Mouse (Mus musculus): ENCODE data around the gene Lpar3. TPM values are rescaled to one million over a fixed set of nuclear protein-coding genes. Genes with fewer than 3 reads are reported as not detected.

The Lpar3 gene
- total RNA-seq, 2 experiments from 2014 or later: not detected

DNA sequence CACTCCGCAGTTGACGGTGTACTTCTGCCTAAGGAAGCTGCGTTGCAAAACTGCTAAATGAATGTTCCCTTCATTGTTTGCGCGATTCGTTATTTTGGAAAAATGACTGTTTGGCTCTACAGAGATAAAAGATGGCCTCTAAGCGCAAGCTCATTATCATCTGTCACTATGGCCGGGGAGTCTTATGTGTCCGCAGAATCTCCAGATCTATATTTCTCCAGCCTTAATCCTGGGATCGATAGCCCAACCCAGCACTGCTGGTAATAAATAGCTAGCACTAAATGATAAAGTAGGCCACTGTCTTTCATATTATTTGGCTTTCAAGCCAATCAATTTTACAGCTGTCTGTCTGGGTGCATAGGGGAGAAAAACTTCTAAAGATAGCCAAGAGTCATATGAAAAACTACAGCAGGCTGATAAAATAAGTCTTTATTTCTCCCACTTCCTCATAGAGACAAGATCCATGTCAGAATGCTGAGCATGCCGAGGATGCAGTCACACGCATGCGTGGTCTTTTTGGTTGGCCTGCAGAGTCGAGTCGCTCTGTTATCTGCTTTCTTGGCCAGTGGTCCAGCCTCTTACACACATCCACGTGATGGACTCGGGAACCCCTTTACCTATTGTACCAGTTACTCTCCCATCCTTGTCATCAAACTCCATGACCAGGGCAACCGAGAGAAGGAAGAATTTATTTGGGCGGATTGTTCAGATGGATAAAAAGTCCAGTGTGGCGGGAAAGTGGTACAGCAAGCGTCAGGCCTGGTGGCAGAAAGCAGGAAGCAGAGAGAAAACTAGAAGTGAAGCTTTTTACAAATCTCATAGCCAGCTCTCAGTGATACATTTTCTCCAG is 84.0 kb downstream of the Lpar3 start:
- ATAC-seq (replicated peaks; ENCODE audit: poor library complexity): no peak

DNA sequence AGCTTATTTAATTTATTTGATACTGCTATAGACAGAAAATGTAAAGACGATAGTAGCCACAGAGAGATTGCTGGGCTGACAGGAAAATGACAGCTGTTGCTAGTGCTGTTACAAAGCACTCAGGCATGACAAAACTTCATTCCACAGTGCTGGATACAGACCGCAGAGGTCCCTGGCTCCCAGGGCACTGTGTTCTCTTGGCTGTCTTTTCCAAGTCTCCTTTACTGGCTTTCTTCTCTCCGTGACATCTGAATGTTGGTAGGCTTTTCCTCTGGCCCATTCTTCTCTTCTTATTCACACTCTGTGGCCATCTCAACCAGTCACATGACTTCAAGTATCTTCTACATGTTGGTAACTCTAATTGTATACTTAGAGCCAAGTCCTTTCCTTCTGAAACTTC is 86.6 kb downstream of the Lpar3 start:
- no peak for ATAC-seq (replicated peaks; ENCODE audit: poor library complexity)

DNA sequence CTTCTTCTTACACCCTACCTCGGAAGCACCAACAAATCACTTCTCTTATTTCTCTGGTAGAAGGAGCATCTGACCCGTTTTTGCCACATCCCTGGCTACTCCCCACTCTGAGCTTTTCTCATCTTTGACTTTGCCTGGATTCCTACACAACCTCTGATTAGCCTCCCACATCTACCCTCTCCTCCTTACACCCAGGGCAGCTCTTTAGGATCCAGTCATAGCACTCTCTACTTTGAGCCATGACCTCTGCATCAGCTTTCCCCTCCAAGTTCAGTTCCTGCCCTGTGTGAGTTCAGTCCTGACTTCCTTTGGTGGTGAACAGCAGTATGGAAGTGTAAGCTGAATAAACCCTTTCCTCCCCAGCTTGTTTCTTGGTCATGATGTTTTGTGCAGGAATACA is 87.1 kb downstream of the Lpar3 start:
- no peak for ATAC-seq (replicated peaks; ENCODE audit: poor library complexity)

DNA sequence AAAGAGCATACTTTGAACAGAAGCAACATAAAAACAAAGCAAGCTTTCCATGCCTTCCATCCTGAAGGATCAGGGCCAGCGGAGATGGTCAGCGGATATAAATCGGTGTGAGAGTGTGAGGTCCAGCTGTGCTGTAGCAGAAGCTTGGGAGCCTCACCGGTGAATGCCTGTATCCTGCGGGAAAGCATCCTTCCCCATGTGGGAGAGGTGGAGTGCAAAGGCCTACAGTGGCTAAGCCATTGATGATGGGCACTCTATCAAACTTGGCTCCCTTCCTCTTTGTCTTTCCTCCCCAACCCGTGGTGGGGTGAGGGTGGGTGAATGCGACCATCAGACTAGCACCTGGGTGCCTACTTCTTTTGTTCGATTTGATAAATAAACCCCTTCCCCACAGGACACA is 88.8 kb downstream of the Lpar3 start:
- ATAC-seq (replicated peaks; ENCODE audit: poor library complexity): no peak

DNA sequence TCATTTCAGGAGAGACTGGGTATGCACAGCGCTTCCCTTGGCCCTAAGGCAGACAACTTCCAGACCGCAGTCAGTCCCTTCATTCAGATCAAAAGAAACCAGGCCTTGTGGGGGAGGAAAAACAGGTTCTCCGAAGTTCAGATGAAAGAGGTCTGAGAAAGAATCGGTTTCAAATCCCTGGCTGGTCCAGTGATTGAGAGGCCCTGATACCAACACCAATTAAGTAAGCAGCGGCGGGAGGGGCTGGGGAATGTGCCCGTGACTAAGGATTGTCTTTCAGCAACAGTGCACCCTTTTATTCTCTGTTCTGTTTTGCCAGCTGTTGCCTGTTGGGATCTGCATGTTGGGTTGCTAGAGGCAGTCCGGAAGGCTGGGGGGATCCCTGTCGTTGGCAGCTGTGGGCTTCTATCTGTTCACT is 90.4 kb downstream of the Lpar3 start:
- ATAC-seq (replicated peaks; ENCODE audit: poor library complexity): no peak

DNA sequence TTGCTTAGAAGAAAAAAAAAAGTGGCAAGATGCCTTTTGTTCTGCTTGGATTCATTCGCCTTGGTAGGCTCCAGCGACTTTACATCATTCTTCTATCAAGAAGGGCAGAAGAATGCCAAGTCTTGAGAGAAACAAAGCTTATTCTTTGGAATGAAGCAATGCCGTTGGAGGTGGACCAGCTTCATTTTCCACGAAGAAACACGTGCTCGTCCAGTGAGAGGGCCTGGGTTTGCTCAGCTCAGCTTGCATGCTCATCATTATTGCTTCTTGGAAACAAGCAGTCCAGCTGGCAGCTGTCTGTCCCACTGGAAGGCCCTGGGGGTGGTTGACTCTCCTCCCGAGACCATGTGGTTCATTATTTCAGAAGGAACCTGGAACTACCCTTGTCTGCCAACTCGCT is 94.7 kb downstream of the Lpar3 start:
- no peak for ATAC-seq (replicated peaks; ENCODE audit: poor library complexity)

DNA sequence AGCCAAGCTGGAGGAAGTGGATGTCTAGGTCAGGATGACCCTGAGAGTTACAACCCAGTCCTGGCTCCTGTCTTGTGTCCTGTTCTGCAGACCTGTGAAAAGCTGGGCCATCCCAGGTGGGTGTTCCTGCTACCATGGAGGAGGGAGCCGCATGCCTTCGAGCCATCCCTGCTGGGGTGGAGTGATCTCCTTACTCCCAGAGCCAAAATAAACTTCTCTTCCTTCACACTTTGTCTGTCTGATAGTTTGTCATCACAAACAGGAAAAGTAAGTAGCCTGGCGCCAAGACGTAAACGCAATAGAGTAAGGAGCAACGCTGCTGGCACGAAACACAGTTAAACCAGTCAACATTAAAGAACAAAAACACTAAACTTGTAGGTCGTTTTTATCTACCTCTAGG is 95.5 kb downstream of the Lpar3 start:
- ATAC-seq (replicated peaks; ENCODE audit: poor library complexity): no peak

DNA sequence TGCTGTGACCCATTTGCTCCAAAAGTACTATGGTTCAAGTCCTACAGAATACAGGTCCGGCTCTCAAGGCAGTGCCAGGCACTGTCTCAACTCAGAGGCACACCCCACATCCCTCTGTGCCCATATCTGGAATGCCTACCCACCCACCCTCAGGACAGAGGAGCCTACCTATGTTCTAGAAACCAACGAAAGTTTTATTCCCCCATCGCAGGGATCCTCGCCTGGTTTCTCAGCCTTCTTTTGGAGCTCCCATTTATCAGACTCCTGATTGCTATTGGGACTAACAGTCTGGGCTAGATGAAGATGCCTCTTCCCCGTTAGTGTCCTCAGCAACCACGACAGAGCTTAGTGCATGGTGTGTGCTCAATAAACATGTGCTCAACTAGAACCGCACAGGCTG is 96.6 kb downstream of the Lpar3 start:
- ATAC-seq (replicated peaks; ENCODE audit: poor library complexity): no peak

DNA sequence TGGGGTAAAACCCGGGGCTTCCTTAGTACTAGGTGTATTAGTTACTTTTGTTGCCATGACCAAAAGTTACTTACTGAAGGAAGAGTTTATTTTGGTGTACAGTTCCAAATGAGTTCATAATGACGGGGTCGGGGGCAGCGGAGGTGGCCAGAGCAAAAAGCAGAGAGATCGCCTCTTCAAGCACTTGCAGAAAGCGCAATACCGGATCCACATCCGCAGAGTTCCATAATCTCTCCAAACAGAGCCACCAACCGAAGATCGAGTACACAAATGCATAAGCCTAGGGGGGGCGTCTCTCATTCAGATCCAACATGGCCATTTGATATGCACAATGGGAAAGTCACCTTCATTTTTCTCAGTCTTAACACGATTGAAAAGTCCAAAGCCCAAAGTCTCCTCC is 97.1 kb downstream of the Lpar3 start:
- ATAC-seq (replicated peaks; ENCODE audit: poor library complexity): no peak

DNA sequence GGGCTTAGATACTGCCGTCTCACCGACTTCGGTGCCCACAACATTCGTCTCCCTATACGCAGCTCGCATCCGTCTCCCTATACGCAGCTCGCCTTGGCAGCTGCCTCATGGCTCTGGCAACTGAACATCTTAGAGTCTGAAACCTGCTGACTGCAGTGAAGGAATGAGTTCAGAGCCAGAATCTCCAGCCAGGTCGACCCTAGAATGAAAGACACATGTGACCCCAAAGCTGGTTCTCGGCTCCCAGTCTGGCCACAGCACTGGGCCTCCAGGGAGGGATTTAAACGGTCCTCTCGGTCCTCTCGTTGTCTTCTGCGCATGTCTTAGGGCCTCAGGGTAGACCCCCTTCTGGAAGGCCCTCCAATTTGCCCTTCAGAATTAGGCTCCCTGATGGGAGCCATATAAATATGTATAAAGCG is 97.8 kb downstream of the Lpar3 start:
- no peak for ATAC-seq (replicated peaks; ENCODE audit: poor library complexity)

DNA sequence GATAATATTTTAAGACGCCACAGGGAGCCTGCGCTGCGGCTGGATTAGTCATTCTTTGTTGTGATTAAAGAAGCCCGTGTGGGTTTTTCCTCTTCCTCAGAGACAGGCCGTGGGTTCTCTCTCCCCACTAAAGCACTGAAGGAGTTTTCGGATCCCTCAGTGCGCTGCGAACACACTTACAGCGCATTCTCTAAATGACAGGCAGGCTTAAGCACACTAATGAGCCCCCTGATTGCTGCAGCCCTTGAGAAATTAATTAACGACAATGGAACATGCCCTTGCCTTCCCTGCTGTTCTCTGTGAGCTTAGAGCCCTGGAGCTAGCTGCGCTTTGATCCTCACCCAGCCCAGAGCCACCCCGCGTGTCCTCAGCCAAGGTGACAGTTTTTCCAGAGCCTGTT is 98.2 kb downstream of the Lpar3 start:
- ATAC-seq (replicated peaks; ENCODE audit: poor library complexity): no peak

DNA sequence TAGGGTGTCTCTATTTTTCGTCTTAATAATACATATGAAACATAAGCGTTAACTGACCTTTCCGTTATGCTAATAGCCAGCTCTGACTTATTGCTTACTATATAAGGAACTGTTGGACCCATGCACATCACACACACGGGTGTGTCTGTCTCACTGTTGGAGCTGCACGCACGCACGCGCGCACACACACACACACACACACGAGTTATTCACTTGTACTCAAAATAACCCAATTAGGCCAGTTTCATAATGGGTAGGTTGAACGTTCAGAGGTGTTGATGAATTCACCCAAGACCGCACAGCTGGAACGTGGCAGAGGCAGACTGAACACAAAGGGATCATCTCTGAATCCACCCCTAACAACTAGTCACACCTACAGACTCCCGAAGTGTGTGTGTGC is 98.7 kb downstream of the Lpar3 start:
- ATAC-seq (replicated peaks; ENCODE audit: poor library complexity): no peak

DNA sequence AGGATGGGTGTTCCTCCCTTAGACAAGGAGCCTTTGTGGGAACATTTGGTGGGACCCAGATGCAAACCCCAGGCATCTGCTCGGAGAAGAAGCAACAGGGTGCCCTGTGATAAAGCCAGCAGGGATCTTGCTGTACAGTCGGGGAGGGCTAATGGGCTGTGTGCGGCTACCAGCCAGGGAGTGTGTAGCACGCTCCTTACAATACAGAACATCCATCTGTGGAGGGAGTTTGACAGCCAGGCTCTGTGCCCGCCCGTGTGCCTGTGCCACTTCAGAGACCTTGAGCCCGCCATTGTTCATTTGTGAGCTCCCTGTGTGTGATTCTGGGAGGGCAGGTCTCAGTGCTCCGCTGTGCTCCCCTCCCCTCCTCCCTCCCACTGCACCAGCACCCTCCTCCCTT is 104.2 kb downstream of the Lpar3 start:
- ATAC-seq (replicated peaks; ENCODE audit: poor library complexity): no peak

DNA sequence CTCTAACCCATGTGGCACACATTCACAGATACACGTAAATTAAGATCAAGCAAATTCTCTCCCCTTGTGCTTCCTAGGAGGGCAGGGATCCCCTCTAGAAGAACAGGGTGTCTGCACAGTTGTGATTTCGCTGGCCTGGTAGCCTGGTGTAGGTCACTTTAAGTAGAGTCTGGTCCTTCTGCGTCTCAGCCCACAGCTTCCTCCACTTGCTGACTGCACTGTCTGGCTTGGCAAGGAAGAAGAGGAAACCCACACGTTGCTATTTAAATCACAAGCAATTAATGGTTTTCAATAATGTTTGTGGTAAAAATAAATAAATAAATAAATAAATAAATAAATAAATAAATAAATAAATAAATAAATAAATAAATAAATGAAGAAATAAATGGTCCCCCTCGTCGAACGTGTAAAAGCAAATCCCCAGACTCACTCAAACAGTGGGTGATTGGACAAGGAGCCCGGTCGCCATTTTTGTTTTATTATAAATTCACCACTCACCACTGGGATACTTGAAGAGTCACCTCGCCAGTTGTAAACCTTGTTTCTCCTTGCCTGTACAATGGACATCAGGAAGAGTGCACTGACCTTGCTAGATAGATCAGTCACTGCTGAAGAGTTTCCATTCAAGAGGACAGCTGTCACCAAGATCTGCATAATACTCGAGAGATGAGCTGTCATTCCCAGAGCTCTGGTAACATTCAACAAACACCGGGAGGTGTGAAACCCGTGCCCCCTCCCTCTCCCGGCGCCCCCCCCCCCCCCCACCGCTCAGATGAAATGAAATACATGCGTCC is 106.2 kb downstream of the Lpar3 start:
- 0 out of 2 replicates have a peak, but pooled peaks have one; percentile 22 for ATAC-seq (replicated peaks; ENCODE audit: poor library complexity)

DNA sequence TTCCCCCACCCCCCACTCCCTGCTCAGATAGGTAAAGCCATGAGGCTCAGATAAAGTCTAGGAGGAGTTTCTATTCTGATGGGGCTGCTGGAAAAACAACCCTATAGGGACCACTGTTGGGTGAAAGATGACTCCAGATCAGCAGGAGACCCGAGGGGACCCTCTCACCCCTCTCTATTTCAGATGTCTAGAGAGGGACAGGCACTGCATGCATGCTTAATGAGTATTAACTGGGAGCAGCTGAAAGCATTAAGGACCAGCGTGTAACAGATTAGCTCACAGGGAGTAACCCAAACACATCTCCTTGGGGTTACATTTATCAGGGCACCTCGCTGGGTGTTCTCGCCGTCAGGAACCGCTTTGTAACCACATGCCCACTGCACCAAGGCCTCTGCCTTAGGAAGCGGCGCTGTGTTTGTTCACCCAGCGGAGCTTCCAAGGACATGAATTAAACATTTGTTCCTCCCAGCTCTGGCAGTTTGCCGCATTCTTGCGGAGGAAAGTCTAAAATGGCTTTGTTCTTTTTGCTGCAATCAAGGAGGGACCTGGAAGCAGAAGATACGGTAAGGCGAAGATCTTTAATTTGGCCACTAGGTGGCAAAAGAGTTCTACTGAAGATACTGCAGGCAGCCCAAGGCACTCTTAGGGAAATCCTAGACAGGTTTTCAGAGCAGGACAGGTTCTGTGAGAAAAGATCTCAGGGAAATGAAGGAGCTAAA is 106.9 kb downstream of the Lpar3 start:
- peak; percentile 80 for ATAC-seq (replicated peaks; ENCODE audit: poor library complexity)

DNA sequence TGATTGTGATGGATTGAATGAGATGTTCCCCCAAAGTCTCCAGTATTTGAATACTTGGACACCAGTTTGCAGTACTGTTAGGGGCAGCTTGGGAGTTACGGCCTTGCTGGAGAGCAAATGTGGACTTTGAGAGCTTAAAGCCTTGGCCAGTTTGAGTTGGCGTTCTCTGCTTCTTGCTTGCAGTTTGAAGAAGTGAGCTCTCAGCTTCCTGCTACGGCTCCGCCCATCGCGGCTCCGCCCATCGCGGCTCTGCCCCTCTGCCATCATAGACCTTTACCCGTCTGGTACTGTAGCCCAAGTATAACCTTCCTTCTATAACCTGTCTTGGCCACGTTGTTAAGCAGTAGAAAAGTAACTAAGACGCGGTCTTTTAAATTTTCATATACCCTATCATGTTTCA is 108.0 kb downstream of the Lpar3 start:
- peak; percentile 72 for ATAC-seq (replicated peaks; ENCODE audit: poor library complexity)

DNA sequence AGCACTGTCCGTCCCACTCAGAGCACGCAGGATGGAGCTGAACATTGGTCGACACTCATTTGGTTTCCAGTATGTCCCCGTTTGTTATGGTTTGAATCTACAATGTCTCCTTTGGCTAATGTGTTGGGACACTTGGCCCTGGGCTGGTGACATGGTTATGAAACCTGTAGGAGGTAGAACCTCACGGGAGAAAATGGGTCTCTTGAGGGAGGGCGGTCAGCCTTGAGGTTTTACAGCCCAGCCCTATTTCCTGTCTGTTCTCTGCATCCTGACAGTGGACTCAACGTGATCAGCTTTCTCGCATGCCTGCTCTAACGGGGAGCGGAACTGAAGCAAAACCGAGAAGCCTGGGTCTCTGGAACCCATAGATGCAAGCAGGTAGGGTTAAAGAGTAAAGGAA is 111.1 kb downstream of the Lpar3 start:
- ATAC-seq (replicated peaks; ENCODE audit: poor library complexity): peak; percentile 16

DNA sequence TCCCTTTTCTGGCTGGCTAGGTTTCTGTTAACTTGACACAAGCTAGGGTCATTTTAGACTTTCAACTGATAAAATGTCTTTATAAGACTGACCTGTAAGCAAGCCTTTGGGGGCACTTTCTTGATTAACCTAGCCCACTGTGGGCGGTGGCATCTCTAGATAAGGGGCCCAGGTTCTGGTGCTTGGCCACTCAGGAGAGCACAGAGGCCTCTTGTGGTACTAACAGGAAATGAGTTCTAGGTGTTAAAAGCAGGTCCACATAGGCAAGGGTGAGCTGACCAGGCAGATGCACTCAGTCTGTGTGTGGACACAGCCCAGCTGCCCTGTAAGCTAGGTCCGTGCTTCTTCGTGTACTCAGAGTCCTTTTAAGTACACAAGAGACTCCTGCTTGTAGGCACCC is 112.5 kb downstream of the Lpar3 start:
- peak; percentile 22 for ATAC-seq (replicated peaks; ENCODE audit: poor library complexity)

DNA sequence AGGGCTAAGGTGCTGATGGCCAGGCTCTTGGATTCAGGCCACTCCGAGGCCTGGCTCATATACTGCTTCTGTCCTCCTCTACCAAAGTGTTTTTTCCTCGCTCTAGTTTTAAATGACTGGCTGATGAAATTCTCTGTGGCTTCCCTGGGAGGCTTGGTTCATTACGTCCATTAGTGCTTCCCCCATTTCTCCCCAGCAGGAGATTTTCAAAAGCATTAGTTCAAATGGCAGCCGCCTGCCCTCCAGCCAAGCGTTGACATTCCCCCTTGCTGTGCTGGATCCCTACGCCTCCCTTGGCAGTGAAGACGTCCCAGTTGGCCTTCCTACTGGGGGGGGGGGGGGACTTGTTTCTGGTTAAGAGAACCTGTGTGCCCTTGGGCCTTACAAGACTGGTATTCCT is 113.3 kb downstream of the Lpar3 start:
- ATAC-seq (replicated peaks; ENCODE audit: poor library complexity): no peak

Data from megakaryocyte progenitor cell, adult 5-6 weeks (primary cell).